Mouse (Mus musculus) urinary bladder, postnatal 25 days (tissue): ENCODE data around the gene Efna3.

ENCODE experiments used
- DNase-seq: peaks from one replicate; pipeline ENCODE4 v3.0.0; 2022; ENCODE audit warnings: low spot score

The Efna3 gene

DNA sequence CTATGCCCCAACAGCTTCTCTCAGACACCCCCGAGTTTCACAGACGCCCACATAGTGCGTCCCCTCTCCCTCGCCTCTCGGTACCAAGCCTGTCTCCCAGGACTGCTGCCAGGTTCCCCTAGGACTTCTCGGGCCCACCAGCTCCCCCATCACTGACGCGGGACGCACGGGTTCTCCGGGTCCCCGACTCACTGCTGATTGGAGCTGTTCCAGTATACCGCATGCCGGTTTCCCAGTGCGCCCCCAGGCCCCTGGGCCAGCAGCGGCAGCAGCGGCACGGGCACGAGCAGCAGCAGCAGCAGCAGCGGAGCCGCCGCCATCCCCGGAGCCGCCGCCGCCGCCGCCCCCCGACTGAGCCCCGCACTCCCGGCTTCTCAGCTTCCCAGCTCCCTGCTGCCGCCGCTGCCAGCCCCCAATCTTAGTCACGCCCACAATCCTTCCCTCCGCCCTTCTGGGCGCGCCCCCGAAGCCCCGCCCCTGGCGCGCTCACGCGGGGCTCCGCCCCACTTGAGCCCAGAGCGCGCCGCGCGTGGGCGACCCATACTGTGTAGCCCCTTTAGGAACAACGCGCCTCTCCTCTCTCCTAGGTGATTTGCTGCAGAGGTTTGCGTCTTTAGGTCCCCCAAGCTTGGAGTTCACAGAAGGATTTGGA, at the start of gene Efna3:
Gene Efna3 (minus strand): TSS at position 452 of the 652 bp plus-strand sequence.
- peak; percentile 66 for DNase-seq

DNA sequence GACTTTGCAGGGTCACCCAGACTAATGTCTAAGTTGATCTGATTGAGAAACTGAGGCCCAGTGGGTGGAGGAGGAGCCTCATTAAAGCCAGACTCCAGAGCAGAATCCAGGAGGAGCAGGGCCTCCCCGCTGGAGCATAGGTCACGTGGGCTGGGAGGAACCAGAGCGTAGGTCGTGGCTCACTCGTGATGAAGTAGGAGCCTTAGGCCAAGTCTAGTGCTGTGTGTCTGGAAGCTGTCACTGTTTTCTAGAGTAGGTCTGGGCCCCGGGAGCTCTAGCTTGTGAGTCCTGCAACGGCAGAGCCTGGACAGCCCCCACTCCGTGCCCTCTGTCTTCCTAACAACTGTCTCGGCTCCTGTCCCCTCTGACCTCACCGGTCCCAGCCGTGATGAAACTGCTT, 44.6 kb upstream of the Efna3 start:
- DNase-seq = no peak

- no peak for DNase-seq
Measured at GRCm38 (mm10) chr3:89365486-89366414, 43.0 kb upstream of the Efna3 start.

GRCm38 (mm10) chr3:89365153-89365485, 42.4 kb upstream of the Efna3 start, which contains the start of gene Dcst1:
Gene Dcst1, minus strand, starts transcription at chr3:89365253.
- no peak for DNase-seq

DNA sequence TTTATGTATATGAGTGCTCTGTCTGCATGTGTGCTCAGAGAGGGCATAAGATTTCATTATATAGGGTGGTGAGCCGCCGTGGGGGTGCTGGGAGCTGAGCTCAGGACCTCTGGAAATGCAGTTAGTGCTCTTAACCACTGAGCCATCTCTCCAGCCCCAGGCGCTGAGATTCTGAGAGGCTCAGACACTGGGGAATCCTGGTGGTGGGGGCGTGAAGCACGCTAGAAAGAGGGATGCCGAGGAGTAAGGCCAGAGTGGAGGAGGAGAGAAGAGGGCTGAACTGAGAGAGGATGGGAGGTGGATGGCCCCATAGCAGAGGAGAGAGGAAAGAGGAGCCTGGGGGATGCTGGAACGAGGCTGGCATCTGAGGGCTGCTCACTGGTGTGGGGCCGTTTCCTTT, 41.9 kb upstream of the Efna3 start:
- DNase-seq = no peak

DNA sequence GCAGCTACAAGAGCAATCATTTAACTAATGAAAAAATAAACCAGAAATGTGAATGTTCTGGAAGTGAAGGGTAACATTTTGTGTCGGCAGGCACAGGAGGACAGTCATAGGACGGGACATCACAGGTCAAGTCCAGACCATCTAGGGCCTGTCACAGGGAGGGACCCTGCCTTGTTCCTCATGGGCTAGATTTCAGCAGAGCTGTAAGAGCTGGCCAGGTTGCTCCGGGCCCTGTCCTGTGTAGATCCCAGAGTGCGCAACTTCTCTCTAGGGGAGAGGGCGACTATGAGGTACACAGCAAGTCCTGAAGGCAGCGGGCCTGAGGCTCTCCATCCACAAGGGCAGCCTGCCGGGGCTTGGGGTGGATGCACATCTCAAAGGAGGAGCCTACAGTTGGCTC, 38.9 kb upstream of the Efna3 start, which contains the start of gene Dcst2:
Gene Dcst2 (plus strand): TSS at position 301 of the 400 bp plus-strand sequence.
- DNase-seq = no peak

DNA sequence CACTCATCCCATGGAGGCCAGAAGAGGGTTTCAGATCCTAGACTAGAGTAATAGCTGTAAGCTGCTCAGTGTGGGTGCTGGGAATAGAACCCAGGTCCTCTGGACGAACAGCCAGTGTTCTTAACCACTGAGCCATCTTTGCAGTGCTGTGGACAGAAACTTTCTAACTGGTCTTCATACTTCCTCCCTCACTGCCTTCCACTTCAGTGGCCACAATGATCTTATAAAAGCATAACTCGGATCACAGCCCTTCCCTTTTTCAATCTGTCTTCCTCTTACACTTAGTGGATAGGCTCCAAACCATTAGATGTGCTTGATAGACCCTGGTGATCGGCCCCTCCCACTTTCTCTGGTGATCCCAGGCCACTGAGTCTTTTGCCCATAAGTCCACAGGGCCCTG, 37.5 kb upstream of the Efna3 start:
- no peak for DNase-seq

DNA sequence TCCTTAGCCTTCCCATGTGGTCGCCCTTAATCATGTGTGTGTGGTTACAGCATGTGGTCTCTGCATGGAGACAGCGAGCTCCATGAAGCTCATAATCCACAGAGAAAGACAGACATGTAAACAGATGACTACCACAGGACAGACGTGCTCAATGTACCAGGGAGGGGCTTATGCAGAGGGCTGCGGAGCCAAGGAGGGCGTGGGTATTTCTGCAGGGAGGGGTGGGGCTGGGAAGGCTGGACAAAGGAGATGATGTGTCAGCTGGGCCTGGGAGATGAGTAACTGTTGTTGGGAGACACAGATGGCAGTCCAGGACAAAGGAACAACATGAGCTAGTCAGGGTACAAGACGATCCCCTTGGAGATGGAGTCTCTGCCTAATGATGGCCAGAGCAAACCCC, 36.9 kb upstream of the Efna3 start:
- DNase-seq = no peak

DNA sequence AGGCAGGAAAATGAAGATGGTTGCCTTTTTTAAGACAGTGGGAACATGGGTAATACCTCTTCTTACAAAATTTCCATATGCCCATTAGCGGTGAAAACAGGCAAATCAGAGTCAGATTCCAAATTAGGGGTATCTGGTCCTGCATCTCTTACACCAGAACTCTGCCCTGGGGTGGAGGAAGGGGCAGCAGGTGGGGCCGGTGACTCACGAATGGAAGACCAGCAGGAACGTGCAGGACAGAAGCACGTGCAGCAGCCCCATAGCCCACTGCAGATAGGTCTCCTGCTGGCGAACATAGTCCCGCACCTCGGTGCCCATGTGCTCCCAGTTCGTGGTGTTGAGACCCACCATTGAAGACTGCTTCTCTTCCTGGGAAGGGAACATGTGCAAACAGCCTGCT, 33.3 kb upstream of the Efna3 start:
- no peak for DNase-seq

GRCm38 (mm10) chr3:89355512-89355902, 32.7 kb upstream of the Efna3 start:
- DNase-seq = no peak

- DNase-seq = peak; percentile 90
Measured at GRCm38 (mm10) chr3:89354816-89355511, 32.2 kb upstream of the Efna3 start.

DNA sequence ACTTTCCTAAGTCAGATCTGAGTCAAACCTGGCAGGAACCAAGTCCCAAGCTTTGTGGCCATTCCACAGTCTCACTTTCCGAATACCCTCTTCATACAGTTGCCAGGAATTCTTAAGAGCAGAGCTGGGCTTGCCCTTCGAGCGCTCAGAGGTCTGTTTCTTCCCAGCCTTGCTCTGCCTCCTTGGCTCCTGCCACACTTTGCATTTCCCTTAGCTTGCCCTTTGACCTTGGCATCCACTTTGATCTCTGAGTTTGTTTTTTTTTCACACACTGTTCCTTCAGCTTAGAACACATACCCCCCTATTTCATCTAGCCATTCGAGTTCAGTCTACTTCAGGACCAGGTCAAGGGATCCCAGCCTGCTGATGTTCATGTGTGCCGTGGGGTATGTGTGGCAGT, 28.5 kb upstream of the Efna3 start:
- no peak for DNase-seq

GRCm38 (mm10) chr3:89349869-89350501, 27.2 kb upstream of the Efna3 start, which contains the start of gene Adam15:
Gene Adam15, minus strand, starts transcription at chr3:89349996.
- peak; percentile 87 for DNase-seq

GRCm38 (mm10) chr3:89348911-89349868, 26.4 kb upstream of the Efna3 start:
- peak; percentile 42 for DNase-seq

DNA sequence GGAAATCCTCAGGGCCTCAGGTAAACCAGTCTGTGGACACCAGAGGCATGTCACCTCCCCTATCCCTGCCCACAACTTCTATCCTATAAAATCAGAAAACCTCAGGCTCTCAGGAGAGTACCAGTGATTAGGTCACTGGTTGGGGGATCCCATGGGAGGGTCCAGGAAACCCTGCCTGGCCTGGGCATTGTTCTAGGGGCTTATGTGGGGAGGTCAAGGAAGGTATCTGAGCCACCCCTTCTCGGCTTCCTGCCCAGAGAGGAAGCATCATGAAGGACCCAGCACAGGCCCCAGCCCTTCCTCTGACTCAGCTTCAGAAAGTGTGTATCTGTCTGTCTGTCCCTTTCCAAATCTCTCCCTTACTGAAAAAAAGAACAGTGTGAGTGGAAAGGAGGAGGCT, 25.2 kb upstream of the Efna3 start:
- DNase-seq = no peak

GRCm38 (mm10) chr3:89346815-89347540, 24.2 kb upstream of the Efna3 start:
- DNase-seq = no peak

DNA sequence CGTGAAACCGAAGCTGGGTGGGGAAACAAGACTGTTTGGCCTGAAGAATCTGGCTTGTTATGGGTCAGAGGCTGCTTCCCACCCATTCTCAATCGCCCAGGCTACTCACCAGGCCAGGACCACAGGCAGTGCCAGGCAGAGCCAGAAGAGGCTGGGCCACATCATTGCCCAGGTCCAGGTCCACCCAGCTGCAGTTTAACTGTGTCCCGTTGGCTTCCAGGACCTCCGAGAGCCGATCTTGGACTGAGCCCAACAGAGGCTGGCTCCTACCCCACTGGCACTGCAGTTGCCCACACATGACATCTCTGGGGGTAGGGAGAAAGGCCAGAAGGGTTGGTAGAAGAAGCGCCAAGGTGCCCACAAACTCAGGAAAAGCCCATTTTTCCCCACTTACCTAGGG, 20.5 kb upstream of the Efna3 start:
- no peak for DNase-seq

DNA sequence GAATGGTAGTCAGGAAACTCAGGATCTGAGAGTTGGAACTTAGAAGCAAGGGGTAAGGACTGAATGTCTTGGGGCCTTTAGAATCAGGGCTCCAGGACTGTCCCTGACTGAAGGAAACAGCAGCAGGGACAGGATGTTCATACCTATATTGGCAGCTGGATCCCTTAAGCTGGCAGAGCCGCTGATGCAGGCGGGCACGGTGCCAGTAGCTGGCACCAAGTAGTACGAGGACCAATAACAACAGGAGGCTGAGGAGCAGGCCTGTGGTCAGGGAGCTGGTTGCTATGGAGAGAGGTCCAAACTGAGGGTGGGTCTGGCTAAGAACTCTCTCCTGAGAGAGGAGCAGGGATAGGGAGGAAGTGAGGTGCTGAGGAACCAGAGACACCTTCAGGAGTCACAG, 19.0 kb upstream of the Efna3 start:
- no peak for DNase-seq

- DNase-seq = peak; percentile 69
Measured at GRCm38 (mm10) chr3:89340465-89340864, 17.7 kb upstream of the Efna3 start.

- peak; percentile 64 for DNase-seq
Measured at GRCm38 (mm10) chr3:89339416-89339815, 16.7 kb upstream of the Efna3 start.
